Mouse (Mus musculus): ENCODE data around the gene Stra6.

DNA sequence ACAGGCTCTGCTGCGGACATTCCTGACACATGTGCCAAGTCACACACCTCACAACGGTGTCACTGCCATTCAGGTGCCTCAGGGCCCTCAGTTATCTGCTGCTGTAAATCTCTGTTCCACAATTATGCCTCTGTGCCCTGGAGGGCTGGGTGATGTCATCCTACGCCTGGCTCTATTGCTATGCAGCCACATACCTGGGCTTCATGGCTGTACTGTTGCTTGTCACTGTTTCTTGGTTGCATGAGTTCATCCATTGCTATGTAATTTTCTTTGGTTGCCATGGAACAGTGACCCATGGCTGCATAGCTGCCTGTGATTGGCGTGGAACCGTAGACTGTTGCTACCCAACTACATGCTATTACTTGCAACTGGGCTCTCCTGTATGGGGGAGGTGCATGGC is 7.9 kb upstream of the Stra6 start:
- TF ChIP-seq POLR2A (IDR thresholded peaks at IDR 0.05; ENCODE audit: borderline replicate concordance, extremely low read depth, low read depth, low read length) (no peak), CTCF (IDR thresholded peaks at IDR 0.05; ENCODE audit: insufficient read depth, low read length) (no peak)
